Mouse (Mus musculus) T-cell, adult 66 days (primary cell): ENCODE measurements around the gene Ap1b1. TPM values are rescaled to one million over a fixed set of nuclear protein-coding genes. Genes with fewer than 3 reads are reported as not detected.

ENCODE experiments used
- total RNA-seq, 2 experiments: library from RNA; stranded (reverse); gene quantifications; 3 replicates in 1 of 2; 4 replicates in 1 of 2; pipeline ENCODE4 v1.2.4; 2023

Ap1b1 gene
- total RNA-seq = 10 to 100 TPM; 89.9 to 92.1 TPM

DNA sequence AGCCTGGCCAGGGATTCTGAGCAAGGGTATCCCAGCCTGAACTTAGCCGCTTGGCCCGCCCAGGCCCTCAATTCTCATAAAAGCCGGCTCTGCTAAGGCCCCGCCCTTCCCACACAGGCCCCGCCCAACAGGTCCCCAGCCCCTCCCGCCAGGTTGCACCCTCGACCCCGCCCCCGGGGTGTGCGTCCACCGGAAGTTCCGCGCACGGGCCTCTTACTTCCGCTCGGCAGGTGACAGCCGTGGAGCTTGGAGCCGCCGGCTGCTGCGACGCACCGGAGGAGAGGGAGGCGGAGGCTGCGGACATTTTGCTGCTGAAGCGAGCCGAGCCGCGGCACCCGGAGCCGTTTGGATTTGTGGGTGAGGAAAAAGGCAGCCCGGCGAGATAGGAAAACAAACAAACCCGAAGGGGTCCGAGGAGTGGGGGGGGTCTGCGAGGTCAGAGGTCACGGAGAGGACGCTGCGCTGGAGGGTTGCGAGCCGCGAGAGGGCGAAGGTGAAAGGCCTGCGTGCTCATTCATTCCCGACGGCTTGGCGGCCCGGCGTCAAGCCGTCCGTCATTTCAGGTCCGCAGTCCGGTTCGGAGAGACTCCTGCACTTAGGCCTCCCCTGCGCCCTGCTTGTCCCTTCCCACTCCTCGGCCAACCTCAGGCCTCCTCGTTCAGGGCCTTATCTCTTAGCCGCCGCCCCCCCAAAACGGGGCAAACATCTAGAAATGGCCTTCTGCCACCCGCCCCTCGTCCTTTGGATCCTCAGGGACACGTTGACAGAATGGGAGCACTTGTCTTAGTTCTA, at the start of gene Ap1b1:
Gene Ap1b1 (plus strand): TSS at position 130 of the 792 bp plus-strand sequence.

DNA sequence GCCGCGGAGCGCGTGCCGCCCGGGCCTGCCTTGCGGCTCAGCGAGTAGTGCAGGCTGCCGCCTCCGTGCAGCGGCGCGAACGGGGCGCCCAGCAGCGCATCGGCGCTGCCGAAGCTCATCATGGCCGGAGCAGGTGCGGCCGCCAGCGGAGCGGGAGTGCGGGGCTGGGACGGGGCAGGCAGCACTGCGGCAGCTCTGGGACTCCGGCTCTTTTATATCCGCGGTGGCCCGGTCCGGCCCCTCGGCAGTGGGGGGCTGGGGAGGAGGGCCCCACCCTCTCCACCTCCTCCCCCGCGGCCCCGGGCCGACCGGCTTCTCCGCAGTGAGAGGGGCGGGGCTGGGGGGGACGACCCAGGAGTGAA, 38.8 kb upstream of the Ap1b1 start, which contains the start of gene Nefh:
Gene Nefh (minus strand): TSS at position 252 of the 362 bp plus-strand sequence.

DNA sequence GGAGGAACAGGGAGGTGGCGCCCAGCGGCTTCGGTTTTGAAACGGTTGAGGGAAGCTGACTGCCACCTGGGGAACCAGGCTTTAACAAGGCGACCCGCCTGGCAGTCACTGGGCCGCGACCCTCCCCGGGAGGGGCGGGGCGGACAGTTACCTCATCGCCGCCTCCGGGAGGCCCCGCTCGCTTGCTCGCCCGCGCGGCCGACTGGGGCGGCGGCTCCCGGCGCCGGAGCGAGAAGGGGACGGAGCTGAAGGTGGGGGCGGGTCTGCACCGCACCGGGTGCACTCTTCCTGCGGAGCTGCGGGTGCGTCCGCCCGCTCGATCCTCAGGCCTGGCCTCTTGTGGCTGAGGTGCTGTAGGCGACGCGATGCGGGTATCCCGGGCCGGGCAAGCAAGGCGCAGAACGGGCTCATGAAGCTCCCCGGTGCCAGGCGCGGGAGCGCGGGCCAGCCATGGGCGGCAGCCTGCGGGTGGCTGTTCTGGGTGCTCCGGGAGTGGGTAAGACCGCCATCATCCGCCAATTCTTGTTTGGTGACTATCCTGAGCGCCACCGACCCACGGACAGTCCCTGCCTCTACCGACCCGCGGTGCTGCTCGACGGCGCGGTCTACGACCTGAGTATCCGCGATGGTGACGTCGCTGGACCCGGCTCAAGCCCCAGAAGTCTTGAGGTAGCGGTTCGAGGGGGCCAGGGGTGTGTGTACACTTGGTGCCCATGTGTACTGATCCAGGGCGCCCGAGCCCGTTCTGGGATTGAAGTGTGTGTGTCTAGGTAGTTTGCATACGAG, 71.4 kb downstream of the Ap1b1 start, which contains the start of gene Rasl10a:
Gene Rasl10a (plus strand): TSS at position 273 of the 786 bp plus-strand sequence.

DNA sequence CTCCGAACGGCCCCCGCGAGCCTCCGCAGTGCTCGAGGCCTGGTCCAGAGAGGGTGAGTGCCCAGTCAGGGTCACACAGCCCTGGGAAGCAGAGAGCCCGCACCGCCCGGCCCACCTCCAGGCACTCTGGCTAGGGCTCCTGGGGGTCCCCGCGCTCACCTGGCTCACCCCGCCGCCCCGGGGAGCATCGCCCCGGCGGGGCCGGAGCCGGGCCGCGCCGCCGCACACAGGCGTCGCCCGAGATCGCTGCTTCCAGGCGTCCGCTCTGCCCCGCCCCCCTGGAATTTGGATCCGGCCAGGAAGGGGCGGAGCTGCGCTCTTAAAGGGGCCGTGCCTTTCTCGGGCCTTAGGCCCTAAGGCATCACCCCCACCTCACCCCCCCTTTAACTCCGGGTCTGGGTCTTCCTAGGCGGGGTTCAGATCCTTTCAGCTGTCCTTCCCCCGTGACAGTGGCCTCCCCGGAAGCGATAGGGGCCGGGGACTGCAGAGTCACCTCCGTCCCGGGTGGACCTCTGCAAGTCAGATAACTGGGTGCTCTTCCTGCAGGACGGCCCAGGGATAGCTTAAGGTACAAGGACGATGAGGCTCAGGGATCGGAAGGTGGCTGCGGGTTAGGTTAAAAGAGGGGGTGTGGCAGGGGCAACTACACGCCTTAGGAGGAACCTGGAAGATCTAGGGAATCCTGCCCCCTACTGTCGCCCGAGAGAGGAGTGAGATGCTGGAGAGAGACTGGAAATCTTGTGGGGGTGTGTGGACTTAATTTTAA, 78.6 kb downstream of the Ap1b1 start, which contains the start of gene Gas2l1:
Gene Gas2l1 (minus strand): TSS at position 272 of the 766 bp plus-strand sequence.

Other genes with a start within 250 kb of the Ap1b1 start
- gene Cabp7, start 240.0 kb upstream of the Ap1b1 start, total RNA-seq = under 1 TPM; 0.21 to 0.47 TPM
- gene Nf2, start 137.3 kb upstream of the Ap1b1 start, total RNA-seq = 10 to 100 TPM; 53.7 to 57.5 TPM
- gene Nipsnap1, start 112.9 kb upstream of the Ap1b1 start, total RNA-seq = 10 to 100 TPM; 26.0 to 27.1 TPM
- 10 to 100 TPM; 42.6 to 42.8 TPM for gene Thoc5, start 91.5 kb upstream of the Ap1b1 start, total RNA-seq
- 1 to 10 TPM; 3.3 to 3.5 TPM for gene Nefh, start 38.8 kb upstream of the Ap1b1 start, total RNA-seq
- not detected for gene Rasl10a, start 71.3 kb downstream of the Ap1b1 start, total RNA-seq
- under 1 TPM in 1 of 2 experiments, not detected in 1; 0.53 TPM for gene Gas2l1, start 78.5 kb downstream of the Ap1b1 start, total RNA-seq
- 1 to 10 TPM; 4.8 to 6.0 TPM for gene Rhbdd3, start 112.1 kb downstream of the Ap1b1 start, total RNA-seq
- 100 to 1,000 TPM; 562 to 608 TPM for gene Ewsr1, start 112.4 kb downstream of the Ap1b1 start, total RNA-seq
- 1 to 10 TPM; 6.2 to 6.5 TPM for gene Emid1, start 165.4 kb downstream of the Ap1b1 start, total RNA-seq